Mouse (Mus musculus): ENCODE data around the gene Paxbp1.
A peak's percentile ranks its signal among the peaks of the same experiment; 100 is the strongest.

Paxbp1 gene

DNA sequence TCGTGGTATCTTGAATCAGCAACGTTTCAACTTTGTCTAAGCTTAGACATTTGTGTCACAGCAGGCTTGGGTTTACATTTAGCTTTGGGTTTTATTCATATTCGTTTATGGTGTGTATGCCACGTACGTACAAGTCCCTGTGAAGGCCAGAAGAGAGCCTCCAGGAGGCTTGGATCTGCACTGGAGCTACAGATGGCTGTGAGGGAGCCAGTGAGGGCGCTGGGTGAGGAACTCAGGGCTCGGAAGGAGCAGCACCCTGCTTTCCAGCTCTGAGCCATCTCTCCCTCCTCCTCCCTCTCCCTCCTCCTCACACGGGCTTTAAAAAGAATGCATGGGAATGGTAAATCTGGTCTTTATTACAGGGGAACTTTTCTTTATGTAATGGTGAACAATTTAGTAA is 9.3 kb upstream of the Paxbp1 start:
- DNase-seq = no peak

DNA sequence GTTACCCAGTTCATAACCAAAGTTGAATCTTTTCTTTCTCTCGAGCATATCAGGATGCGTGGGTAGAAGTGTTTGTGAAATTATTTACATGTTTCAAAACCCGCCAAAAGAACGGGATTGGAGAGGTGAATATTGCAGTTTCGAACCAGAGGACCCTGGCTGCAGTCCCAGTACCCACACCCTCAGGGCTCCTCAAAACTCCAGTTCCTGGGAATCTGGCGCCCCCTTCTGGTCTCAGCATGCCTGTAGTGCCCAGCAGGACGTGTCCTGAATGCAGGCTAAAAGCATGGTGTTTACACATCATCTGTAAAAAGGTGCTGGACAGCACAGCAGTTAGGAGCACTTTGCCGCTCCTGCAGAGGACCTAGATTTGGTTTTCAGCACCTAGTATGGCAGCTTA is 1.2 kb upstream of the Paxbp1 start:
- peak; percentile 59 for DNase-seq

DNA sequence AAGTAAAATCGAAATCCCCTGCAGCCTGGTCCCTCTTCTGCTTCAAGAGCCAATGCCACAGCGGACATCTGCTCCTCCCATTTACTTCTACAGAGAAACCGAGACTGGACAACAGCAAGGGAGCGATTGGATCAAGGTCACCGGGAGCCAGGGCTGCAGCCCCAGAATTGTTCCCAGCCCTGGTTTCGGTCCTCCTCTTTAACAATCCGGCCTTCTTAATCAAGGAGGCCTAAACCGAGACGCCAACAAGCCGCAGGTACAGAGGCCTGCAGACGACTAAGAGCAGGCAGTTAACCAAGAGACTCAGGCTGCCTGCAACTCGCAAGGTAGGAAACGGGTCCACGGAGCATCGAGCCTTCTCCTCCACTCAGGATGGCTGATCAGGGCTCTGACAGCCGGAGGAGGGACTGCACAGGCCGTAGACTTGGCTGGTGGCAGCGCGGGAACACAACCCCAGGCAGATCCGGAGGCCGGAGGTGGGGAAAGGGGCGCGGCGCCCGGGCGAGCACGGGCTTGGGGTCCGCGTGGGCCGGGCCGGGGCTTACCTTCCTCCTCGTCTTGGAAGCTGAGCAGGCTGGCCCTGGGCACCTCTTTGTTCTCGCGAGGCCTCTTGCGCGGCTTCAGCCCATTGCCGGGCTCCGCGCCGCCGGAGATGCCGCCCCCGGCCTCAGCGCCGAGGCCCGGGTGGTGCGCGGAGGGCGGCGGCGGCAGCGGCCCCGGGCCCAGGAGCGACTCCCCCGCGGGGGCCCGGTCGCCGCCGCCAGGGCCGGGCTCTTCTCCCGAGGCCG is 688 bp downstream of the Paxbp1 start:
- peak; percentile 76 for DNase-seq

DNA sequence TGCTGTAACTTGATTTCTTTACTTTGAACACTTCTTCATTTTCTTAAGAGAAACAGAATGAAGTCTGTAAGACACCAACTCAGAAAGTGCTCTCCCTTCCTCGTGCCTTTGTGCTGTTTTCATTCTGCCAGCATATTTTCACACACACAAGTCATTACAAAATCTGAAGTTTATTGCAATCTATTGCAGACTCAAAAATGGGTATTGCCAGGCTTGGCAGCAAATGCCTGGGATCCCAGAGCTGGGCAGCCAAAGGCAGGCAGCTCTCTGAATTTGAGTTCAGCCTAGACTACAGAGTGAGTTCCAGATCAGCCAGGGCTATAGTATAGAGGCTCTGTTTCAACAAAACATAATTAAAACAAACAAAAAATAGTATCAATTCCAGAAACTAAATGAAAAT is 1.7 kb downstream of the Paxbp1 start:
- DNase-seq = no peak

DNA sequence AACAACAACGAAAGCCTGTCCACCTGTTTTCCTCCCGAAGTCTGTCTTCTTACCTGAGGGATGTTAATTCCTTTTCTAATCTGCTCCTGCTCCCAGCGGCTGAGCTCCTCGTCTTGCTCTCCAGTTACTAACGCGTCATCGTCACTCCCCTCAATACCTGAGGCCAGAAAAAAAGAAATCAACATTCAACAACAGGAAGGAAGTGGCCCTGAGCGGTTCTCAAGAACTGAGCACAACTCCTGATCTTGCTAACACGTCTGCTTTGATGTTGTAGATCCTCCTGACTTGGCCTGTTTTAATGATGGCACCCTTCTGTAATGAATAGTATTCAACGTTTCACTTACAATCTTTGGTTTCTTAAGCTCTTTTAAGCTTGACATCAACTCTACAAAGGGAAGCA is 8.5 kb downstream of the Paxbp1 start:
- no peak for DNase-seq

DNA sequence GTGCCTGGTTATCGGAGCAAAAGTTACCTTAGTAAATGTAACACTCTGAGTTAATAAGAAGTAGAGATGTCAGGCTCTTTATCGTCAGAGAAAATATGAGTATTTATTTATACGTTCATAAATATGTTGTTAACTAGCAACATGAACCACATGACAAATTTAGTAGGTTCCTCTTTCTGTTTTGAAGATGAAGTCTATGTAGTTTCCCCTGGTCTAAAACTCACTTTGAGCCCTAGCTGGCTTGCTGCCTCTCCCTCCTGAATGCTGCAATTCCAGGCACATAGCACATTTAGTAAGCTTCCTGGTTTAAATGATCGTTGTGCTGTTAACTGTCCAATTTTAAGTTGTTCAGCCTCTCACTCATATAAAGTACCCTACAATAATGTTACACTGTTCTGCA is 13.6 kb downstream of the Paxbp1 start:
- no peak for DNase-seq

DNA sequence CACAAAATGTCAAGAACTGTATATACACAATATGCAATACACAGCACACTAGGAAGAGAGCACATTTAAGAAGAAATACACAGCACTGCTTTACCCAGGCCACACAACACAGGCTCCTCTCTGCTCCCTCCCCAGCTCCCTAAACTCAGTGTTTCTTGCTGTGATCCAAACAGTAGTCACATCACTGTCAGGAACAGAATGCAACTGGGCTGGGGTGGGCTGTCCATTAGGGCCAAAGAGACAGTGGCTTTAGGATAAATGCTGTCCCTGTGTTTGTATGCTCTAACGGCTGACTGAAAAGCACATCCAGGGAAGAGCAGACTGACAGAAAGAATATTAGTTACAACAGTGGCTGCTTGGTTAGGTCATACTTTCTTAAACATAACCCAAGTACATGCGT is 14.4 kb downstream of the Paxbp1 start:
- DNase-seq = no peak

DNA sequence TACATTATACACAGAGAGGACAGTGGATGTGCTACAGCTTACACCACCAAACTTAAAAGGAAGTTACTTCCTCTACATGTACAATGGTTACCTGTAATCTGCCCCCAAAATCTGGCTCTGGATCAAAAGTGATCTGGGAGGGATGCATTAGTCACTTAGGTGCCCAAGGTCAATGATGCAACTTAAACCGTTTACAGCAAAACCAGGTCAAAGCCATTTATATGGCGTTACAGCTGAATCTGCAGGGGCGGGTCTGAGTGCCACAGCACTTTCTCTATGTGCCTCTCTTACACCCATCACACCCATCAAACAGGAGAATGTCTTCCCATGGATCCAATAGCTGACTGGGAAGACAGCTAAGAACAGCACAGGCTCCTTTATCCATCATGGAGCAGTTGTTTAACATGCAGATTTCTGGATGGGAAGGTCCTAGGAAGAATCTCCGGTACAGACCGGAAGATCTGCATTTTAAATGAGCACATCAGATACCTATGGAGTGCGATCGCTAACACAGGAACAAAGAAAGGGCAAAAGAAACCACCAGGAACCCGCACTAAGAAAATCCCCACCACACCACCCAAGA is 15.1 kb downstream of the Paxbp1 start:
- DNase-seq = no peak

DNA sequence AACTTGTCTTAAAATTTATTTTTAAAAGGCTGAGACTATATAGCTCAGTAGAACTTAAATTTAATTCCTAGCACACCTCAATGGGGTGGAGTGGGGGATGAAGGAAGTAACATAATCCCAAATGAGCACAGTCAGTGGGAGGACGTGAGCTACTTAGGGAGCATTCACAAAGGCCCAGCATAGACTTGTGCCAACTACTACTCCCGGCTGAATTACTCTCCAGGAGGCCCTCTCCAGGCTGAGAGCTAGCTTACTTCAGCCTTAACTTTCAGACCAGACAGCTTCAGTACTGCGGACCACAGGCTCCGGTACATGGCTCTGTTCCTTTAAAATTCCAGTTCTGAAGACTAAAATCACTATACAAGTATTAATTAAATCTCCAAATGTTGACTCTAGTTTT is 18.1 kb downstream of the Paxbp1 start:
- no peak for DNase-seq

DNA sequence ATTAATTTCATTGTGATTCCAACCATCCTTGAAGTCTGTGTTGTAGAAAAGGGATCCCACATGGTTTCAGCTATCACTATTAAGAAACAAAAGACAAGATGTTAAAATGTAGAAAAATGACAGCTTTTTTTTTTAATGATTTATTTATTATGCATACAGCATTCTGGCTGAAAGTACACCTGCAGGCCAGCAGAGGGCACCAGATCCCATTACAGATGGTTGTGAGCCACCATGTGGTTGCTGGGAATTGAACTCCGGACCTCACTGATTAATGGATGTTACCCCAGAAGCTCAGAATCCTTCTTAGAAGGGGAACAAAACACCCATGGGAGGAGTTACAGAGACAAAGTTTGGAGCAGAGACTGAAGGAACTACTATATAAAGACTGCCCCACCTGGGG is 21.0 kb downstream of the Paxbp1 start:
- peak; percentile 12 for DNase-seq

DNA sequence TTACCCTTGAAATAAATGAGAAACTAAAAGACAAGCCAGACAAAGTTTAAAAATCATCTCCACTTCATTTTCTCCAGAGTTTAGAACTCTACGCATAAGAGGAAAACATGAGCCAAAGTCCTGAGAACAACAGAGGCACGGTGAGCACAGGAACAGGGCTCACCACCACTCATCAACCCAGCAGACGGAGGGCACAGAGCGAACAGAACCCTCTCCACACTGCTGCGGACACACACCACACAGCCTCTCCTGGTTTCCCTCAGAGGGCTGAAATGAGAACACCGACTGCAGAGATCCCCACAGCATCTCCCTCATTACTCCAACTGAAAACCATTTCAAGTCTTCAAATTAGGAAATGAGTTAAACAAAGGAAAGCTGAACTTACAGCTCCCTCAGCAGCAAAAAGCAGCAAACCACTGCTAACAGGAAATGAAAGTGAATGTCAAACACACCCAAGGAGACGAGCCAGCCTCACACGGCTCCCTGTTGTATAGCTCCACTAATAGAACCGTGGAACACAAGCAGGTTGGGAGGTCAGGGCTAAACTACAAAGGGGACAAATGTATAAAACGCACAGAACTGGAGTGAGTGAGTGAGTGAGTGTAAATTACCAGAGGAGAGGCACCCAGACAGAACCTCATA is 23.4 kb downstream of the Paxbp1 start:
- no peak for DNase-seq

DNA sequence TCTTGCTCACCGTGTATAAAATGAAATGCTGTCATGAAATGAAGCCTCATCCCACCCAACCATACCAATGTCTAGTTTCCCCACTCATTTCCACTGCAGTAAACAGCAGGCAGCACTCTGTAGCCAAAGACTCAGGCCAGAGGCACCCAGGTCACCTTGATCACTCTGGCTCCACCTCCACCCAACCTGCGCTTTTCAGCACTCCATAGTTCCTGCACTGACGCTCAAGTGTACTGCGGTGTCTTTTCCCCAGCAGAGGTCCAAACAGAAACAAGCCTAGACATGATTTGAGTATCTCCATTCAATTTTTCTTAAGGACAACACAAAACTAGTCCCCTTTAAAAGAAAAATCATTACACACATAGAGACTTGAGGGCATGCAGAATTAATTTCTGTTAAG is 24.9 kb downstream of the Paxbp1 start:
- no peak for DNase-seq

DNA sequence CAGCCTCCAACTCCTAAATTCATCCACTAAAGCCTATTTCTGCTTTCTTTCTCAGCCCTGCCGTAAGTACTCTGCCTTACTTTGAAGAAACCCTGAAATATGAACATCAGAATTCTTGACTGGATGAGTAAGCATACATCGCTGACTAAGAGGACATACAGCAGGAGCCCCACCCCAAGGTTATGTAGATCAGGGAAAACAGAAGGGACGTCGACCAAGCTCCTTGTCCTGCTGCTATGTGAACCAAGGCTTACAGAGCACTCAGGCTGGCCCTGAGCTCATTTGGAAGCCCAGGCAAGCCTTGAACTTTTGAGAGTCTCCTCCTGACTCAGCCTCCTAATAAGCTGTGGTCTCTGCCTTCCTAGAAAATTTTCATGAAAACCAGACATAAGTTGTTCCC is 28.6 kb downstream of the Paxbp1 start:
- no peak for DNase-seq

DNA sequence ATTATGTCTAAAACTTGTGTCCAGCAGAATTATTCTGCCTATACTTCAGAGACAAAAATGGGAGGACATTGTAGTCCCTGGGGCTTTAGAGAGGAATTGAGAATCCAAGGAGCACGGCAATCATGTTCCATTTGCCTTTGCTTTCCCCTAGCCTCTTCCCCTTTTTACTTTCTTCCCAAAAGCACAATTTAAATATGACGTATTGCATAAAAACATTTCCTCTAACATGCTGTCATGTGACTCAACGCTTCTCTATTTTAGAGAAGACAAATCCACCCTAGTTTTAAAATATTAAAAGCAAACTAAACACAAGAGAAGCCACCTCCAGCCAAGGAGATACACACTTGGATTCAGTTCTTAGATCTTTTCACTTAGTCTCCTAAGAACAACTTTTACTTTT is 32.5 kb downstream of the Paxbp1 start:
- no peak for DNase-seq

DNA sequence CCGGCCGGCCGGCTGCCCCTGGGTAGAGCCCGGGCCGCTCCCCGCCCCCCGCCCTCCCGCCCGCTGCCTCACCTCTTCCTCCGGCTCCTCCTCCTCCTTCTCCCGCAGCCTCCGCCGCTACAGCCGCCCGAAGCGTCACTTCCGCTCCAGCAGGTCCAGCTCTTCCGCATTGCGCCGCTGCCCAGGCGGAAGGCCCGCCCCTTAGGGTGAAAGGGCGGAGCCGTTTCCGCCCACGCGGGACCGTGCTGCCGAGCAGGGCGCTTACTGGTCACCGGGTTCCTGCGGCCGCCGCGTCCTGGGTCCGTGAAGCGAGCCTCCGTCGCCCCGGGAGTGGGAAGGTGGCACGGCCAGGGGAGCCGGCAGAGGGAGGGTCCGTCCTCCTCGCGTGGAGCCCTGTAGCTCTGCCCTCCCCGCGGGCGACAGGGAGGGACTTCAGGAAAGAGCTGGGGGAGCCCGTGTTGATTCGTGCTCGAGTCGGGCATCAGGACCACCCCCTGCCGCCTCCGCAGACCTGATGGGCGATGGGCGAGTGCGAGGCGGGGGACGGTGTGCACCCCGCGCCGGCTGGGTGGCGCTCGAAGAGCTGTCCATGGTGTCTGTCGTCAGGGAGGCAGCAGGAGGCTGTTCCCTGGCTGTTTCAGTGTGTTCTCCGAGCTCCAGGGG is 33.2 kb downstream of the Paxbp1 start, which contains the start of gene Synj1:
Gene Synj1, minus strand, starts transcription at position 288 of the 663 bp plus-strand sequence.
- peak; percentile 97 for DNase-seq

DNA sequence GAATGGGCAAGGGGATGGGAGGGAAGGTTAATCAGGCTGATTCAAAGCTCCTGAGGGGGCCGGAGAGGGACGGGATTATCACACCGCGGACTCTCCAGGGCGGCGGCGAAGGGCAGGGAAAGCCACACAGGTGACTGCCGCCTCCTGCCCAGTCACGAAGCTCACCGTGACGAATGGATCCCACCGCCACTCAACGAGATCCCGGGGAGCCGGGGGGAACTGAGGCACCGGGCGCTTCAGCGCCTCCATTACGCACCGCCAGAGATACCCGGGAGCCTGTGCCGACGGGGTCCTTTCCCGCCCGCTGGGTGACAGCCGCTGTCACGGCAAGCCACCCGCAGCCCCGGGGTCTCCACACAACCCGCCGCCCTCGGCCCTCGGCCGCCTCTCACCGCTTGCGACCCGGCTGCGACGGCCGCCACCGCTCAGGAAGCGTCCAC is 33.7 kb downstream of the Paxbp1 start:
- no peak for DNase-seq

DNA sequence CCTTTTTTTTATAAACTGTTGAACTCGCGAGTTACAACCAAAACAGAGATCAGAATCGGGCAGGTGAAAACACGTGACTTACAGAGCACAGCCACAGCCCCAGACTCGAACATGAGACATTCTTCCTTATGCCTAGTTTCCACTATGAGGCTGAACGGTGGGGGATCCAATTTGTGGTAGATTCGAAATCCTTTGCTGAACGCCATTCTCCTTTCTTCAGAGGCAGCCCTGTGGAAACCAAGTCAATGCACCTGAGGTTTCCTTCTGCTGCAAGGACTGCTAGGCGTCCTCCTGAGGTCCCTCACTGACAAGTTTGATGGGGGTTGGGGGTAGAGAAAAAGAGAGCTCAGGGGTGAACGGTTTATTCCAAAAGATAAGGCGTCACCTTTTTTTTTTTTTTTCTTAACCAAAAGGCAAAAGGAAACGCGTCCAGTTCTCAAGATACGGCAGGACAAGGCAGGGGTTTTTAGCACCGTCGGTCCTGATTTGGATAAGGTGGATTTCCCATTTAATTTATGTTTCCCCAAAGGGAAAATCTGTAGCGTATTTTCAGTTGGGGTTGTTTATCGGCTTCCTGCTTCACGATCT is 34.3 kb downstream of the Paxbp1 start:
- peak; percentile 31 for DNase-seq

DNA sequence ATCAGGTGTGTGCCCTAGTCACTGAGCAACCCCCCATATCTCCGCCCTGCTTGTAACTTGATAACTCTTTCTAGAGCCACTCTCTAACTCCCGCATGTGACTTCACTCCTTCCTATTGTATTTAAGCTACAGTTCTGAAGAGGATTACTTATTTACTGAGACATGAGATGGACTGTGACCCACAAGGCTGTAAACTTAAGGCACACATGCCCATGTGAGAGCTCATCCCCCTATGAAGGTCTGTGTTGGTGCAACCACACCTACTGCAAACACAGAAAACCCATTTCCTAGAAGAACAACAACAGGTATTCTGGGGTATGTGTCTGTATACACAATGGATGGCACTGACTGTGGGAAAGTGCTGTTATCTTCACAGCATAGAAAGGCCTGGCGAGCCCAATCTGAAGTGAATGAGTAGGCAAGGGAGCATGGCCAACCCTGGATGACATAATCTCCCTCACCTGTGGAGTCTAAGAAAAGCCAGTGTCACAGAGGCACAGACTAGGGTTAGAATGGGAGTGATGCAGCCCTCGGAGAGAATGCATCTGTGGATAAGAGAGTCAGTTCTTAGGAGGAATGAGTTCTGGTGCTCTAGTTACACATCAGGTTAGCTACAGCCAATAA is 39.3 kb downstream of the Paxbp1 start:
- DNase-seq = no peak

DNA sequence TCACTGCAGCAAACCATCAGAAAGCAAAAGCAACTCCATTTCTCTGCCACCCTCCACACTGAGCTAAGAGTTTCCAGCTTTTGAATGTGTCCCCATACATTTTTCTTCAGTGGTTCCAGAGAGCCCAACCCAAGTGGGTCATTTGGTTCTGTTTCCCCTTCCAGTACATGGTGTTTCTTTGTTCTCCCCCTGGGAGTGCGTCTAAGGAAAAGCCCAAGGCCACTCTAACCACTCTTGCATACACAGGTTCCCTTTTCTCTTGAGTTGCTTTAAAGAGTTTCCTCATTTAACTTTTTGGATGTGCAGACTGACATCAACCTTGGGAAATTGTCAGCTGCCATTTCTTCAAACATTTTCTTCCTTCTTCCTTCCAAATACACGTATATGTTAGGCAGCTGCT is 43.2 kb downstream of the Paxbp1 start:
- no peak for DNase-seq

DNA sequence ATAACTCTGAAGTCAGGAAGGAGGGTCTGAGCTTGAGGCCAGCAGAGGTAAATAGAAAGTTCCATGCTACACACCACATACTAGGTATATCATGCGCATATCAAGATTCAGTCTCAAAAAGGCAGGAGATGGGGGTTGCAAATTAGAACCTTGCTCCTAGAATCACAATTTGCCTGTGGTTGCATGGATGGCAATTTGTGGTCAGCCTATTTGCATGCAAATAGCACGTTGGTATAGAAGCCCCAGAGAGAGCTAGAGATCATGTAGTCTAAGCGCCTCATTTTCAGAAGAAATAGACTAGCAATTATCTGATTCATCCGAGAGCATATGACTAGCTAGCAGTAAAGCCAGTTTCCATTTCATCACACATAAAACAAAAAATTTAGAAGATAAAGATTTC is 44.5 kb downstream of the Paxbp1 start:
- no peak for DNase-seq

DNA sequence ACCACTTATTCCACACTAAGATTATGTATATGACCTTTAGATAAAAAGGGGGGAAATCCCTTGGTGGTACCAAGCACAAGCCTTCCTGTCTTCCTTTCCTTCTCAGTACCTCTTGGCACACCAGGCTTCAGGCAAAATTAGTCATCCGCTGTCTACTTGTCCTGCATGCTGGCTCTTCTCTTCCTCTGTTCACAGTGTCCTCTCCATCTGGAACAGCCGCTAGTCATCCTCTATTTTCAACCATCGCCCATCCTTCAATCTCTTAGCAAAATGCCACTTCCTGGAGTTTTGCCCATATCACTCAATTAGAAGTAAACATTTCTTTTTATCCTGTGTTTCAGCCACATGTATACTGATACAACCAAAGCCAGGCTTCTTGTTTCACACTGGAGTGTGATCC is 46.5 kb downstream of the Paxbp1 start:
- no peak for DNase-seq

DNA sequence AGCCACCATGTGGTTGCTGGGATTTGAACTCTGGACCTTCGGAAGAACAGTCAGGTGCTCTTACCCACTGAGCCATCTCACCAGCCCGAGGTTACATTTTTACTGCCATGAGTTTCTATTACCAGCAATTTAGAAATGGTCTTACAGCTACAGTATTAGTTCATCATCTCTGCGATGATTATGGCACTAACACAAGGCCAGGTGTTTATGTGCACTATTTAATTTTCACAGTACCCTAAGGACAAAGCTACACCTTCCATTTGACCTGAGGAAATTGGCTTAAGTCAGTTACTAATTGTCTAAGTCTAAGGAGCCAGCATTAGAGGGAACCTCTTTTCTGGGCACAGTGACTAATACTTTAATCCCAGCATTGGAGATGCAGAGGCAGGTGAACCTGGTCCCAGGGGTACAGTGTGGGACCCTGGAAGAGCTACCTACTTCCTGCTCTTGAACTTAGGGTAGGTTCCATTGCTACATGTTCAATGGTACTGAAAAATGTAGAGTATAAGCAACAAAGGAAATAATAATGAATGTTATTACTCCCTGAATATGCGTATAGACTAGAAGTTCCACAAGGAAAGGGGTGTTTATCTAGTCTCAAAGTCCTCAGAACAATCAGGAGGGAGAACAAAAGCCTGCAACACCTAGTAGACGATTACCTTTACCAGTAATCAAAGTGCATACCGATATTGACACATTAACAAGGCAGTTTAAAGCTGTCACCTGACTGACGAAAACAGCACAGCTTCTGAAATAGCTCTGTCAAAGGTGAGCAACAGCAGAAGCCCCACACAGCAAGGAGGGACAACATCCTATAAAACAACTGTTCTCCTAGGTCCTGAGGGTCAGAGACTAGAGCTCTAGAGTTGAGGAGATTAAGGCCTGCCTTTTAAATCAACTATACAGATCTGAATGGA is 47.8 kb downstream of the Paxbp1 start:
- DNase-seq = no peak

Measured in retina, postnatal 1 day (tissue).